Mouse (Mus musculus) liver, embryonic 14.5 days (tissue): ENCODE results near the gene Pign.

Experiments used
- CTCF ChIP-seq: IDR thresholded peaks from 2 replicates; pipeline ENCODE4 v1.5.1; 2016; ENCODE audit warnings: antibody characterized with exemption, low read depth, control low read depth
- EP300 ChIP-seq: IDR thresholded peaks from 2 replicates; pipeline ENCODE4 v1.6.1; 2016; ENCODE audit warnings: antibody characterized with exemption, low read depth

- 0 out of 2 replicates have a peak, but pooled peaks have one; percentile 25 for TF ChIP-seq CTCF
- TF ChIP-seq EP300 = no peak
These were observed 99.7 kb downstream of the Pign start for GRCm38 (mm10) chr1:105563821-105564220.
